Mouse (Mus musculus): ENCODE measurements around the gene Bahcc1.

DNA sequence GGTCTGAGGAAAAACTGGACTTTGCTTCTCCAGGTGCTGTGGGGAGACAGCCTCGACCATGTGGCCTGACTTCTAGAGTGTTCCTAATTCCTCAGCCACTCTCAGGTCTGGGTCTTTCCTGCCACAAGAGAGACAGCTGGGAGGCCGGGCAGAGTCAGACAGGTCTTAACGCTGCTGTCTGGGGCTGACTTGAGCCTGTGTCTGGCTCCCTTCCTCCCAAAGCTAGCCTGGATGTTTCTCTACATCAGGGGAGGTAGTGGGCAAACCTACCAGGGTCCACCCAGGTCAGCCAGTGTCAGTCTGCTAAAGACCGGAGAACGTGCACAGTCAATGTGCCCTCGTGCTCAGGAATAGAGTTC is 19.2 kb downstream of the Bahcc1 start:
- TF ChIP-seq EP300 (IDR thresholded peaks at IDR 0.05; ENCODE audit: low read depth) (no peak), CTCF (IDR thresholded peaks at IDR 0.05; ENCODE audit: low read depth) (no peak)
